Mouse (Mus musculus): ENCODE data around the gene Tnfrsf19. TPM values are rescaled to one million over a fixed set of nuclear protein-coding genes. Genes with fewer than 3 reads are reported as not detected.

Tnfrsf19 gene
- polyA plus RNA-seq (2016; fragmentation: Nextera tagmentation; extraction: Ambion mirVana), result 28.4 and 28.9 TPM in 2 replicates

DNA sequence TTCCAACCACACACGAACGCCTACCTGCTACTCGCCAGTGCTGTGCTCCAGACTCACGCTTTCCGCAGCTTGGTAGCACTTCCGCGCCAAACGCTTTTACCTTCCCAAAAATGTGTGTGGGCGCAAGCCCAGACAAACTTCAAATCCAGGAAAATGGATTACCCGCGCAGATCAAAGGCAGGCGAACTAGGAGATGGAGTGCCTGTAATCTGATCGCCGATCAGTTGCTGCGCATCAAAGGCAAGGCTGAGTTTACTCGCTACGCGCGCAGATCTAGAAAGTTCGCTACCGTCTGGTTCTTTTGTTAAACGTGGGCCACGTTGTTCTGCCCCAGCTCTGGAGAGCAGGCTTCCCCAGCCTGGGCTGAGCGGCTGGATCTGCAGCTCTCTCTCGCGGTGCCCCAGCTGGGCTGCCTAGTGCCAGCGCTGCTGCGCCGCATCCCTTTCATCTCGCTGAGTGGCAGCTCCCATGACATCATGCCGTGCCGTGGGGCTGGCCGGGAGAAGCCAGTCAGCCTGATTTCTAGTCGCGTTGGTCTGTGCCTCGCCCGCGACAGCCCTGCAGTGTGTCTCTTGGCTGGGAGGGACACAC, at the start of gene Tnfrsf19:
TSS of gene Tnfrsf19 (minus strand) at position 400 of the 591 bp plus-strand sequence.
- under 1% methylated on average over 38 of the region's 38 CpGs for WGBS
- Histone ChIP-seq H3K36me3 (no peaks in the 10 kb centered on the region), H3K27me3 (replicated peaks) (0 out of 2 replicates have a peak, but pooled peaks cover 3% of the 10 kb centered on the region), H3K9ac (peak within 1 kb of the TSS; percentile 78), H3K9me3 (replicated peaks) (no peaks in the 10 kb centered on the region), H3K4me1 (replicated peaks) (peaks cover 24% of the 10 kb centered on the region), H3K4me3 (peak within 1 kb of the TSS; percentile 61), H3K4me2 (peak within 1 kb of the TSS; percentile 79), H3K27ac (ENCODE audit: poor library complexity, severe bottlenecking) (peak within 1 kb of the TSS; percentile 84)
- ATAC-seq (ENCODE audit: insufficient number of reproducible peaks, low FRiP score), result peak; percentile 86

GRCm38 (mm10) chr14:61092073-61092472, 45.8 kb upstream of the Tnfrsf19 start:
- 84% methylated on average over 3 of the region's 3 CpGs for WGBS

GRCm38 (mm10) chr14:61090955-61091354, 44.7 kb upstream of the Tnfrsf19 start:
- Histone ChIP-seq H3K4me2 (no peak overlapping the region), H3K4me1 (replicated peaks) (no peaks in the 10 kb centered on the region), H3K27ac (ENCODE audit: poor library complexity, severe bottlenecking) (no peak overlapping the region), H3K9me3 (replicated peaks) (no peaks in the 10 kb centered on the region), H3K4me3 (no peak overlapping the region), H3K36me3 (no peaks in the 10 kb centered on the region), H3K9ac (no peak overlapping the region), H3K27me3 (replicated peaks) (no peaks in the 10 kb centered on the region)
- 81% methylated on average over 5 of the region's 5 CpGs for WGBS
- ATAC-seq (ENCODE audit: insufficient number of reproducible peaks, low FRiP score), result no peak

More at GRCm38 (mm10) chr14:61092073-61092472, 45.8 kb upstream of the Tnfrsf19 start:
- Histone ChIP-seq H3K36me3 (no peaks in the 10 kb centered on the region), H3K4me1 (replicated peaks) (no peaks in the 10 kb centered on the region), H3K4me3 (no peak overlapping the region), H3K9ac (no peak overlapping the region), H3K4me2 (no peak overlapping the region), H3K27ac (ENCODE audit: poor library complexity, severe bottlenecking) (no peak overlapping the region), H3K27me3 (replicated peaks) (no peaks in the 10 kb centered on the region), H3K9me3 (replicated peaks) (0 out of 2 replicates have a peak, but pooled peaks cover 2% of the 10 kb centered on the region)
- no peak for ATAC-seq (ENCODE audit: insufficient number of reproducible peaks, low FRiP score)

DNA sequence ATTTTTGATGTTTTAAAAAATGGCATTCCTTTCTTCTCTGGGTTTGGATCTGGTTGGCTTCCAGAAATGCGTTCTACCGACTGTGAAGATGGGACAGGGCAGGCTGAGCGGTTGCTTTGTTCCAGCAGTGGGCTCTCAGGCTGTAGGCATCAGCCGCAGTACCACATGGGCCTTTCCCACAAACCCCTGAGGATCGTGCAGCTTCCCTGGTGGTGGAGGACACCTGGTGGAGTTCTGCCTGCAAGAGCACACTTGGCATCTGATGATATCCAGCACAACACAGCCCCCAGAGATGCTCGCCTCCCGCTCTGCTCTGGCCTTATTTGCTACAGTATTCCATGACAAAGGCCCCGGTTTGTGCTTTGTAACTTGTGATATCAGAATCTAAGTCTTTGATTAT, 41.9 kb upstream of the Tnfrsf19 start:
- 58% methylated on average over 8 of the region's 8 CpGs for WGBS
- ATAC-seq (ENCODE audit: insufficient number of reproducible peaks, low FRiP score), result no peak
- Histone ChIP-seq H3K27ac (ENCODE audit: poor library complexity, severe bottlenecking) (no peak overlapping the region), H3K4me3 (no peak overlapping the region), H3K36me3 (no peaks in the 10 kb centered on the region), H3K9me3 (replicated peaks) (no peaks in the 10 kb centered on the region), H3K27me3 (replicated peaks) (no peaks in the 10 kb centered on the region), H3K4me2 (no peak overlapping the region), H3K4me1 (replicated peaks) (no peaks in the 10 kb centered on the region), H3K9ac (no peak overlapping the region)

GRCm38 (mm10) chr14:61085325-61085724, 39.0 kb upstream of the Tnfrsf19 start:
- no peaks in the 10 kb centered on the region for H3K9me3 ChIP-seq (replicated peaks)
- H3K36me3 ChIP-seq, result no peaks in the 10 kb centered on the region
- no peak for ATAC-seq (ENCODE audit: insufficient number of reproducible peaks, low FRiP score)
- WGBS, result 51% methylated on average over 3 of the region's 3 CpGs
- no peak overlapping the region for H3K9ac ChIP-seq
- H3K4me2 ChIP-seq, result no peak overlapping the region
- no peaks in the 10 kb centered on the region for H3K27me3 ChIP-seq (replicated peaks)
- no peak overlapping the region for H3K27ac ChIP-seq (ENCODE audit: poor library complexity, severe bottlenecking)
- no peak overlapping the region for H3K4me3 ChIP-seq
- H3K4me1 ChIP-seq (replicated peaks), result peaks cover 9% of the 10 kb centered on the region

DNA sequence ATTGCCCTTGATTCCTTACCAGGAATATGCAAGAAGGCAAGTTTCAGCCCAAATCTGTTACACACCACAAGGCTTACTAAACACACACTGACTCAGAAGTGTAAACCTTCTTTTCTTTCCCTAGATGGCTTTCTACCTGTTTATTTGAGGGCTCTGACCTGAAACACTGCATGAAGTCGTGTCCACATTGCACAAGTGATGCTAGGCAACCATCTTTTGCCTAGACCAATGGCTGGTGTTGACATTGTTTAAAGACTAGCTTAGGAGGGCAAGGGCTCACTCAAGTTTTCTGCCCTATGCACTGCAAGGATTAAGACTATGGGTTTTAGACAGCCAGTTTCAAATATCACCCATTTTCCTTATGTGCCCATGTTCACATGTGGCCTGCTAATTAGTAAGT, 23.3 kb upstream of the Tnfrsf19 start:
- Histone ChIP-seq H3K4me2 (no peak overlapping the region), H3K27me3 (replicated peaks) (no peaks in the 10 kb centered on the region), H3K36me3 (no peaks in the 10 kb centered on the region), H3K9me3 (replicated peaks) (no peaks in the 10 kb centered on the region), H3K9ac (no peak overlapping the region), H3K4me3 (no peak overlapping the region), H3K27ac (ENCODE audit: poor library complexity, severe bottlenecking) (no peak overlapping the region), H3K4me1 (replicated peaks) (0 out of 2 replicates have a peak, but pooled peaks cover 2% of the 10 kb centered on the region)
- ATAC-seq (ENCODE audit: insufficient number of reproducible peaks, low FRiP score), result no peak
- WGBS, result 82% methylated on average over 1 of the region's 1 CpGs

- Histone ChIP-seq H3K36me3 (no peaks in the 10 kb centered on the region), H3K27ac (ENCODE audit: poor library complexity, severe bottlenecking) (no peak overlapping the region), H3K9me3 (replicated peaks) (no peaks in the 10 kb centered on the region), H3K4me3 (no peak overlapping the region), H3K4me2 (no peak overlapping the region), H3K4me1 (replicated peaks) (peaks cover 16% of the 10 kb centered on the region; the same call in 1 of the 2 replicates), H3K27me3 (replicated peaks) (0 out of 2 replicates have a peak, but pooled peaks cover 5% of the 10 kb centered on the region), H3K9ac (no peak overlapping the region)
- WGBS, result 57% methylated on average over 3 of the region's 3 CpGs
- ATAC-seq (ENCODE audit: insufficient number of reproducible peaks, low FRiP score), result no peak
Measured at GRCm38 (mm10) chr14:61061729-61062128, 15.4 kb upstream of the Tnfrsf19 start.

DNA sequence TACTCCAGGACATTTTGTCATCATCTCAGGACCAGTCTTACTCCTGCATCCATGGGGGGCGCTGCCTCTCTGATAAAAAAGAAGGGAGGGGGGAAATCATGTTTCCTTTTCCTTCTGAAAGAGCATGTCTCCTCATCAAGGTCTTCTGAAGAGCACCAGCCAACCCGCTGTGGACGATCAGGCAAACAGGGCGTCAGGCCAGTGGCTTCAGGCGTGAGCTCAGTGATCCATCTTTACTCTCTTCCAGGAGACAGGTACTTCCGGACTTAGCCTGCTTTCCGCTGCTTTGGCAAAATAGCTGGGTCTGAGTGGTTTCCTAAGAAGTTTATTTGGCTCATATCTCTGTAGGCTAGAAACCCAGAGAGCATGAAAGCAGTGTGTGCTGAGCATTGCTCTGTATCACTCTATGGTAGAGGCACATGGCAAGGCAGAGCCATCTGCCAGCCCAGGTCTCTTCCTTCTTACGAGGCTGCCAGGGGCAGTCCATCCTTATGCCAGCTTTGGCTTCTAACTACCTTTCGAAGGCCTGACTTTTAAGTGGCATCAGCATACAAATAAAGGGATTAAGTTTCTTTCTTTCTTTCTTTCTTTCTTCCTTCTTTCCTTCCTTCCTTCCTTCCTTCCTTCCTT, 13.1 kb upstream of the Tnfrsf19 start:
- ATAC-seq (ENCODE audit: insufficient number of reproducible peaks, low FRiP score), result no peak
- H3K4me1 ChIP-seq (replicated peaks), result peaks cover 29% of the 10 kb centered on the region
- no peak overlapping the region for H3K4me3 ChIP-seq
- no peak overlapping the region for H3K4me2 ChIP-seq
- no peaks in the 10 kb centered on the region for H3K9me3 ChIP-seq (replicated peaks)
- WGBS, result 80% methylated on average over 9 of the region's 9 CpGs
- 0 out of 2 replicates have a peak, but pooled peaks cover 5% of the 10 kb centered on the region for H3K27me3 ChIP-seq (replicated peaks)
- no peak overlapping the region for H3K9ac ChIP-seq
- H3K27ac ChIP-seq (ENCODE audit: poor library complexity, severe bottlenecking), result no peak overlapping the region
- H3K36me3 ChIP-seq, result no peaks in the 10 kb centered on the region

- peak overlapping the region; percentile 43 for H3K4me3 ChIP-seq
- no peak overlapping the region for H3K27ac ChIP-seq (ENCODE audit: poor library complexity, severe bottlenecking)
- peak overlapping the region; percentile 81 for H3K4me2 ChIP-seq
- peaks cover 23% of the 10 kb centered on the region for H3K4me1 ChIP-seq (replicated peaks)
- peak overlapping the region; percentile 53; the same call in 1 of the 2 replicates for H3K9ac ChIP-seq
- 0 out of 2 replicates have a peak, but pooled peaks cover 5% of the 10 kb centered on the region for H3K27me3 ChIP-seq (replicated peaks)
- no peak for ATAC-seq (ENCODE audit: insufficient number of reproducible peaks, low FRiP score)
- no peaks in the 10 kb centered on the region; the same call in 1 of the 2 replicates for H3K9me3 ChIP-seq (replicated peaks)
- no peaks in the 10 kb centered on the region for H3K36me3 ChIP-seq
- WGBS, result 3% methylated on average over 11 of the region's 11 CpGs
Measured at GRCm38 (mm10) chr14:61056962-61057361, 10.7 kb upstream of the Tnfrsf19 start.

DNA sequence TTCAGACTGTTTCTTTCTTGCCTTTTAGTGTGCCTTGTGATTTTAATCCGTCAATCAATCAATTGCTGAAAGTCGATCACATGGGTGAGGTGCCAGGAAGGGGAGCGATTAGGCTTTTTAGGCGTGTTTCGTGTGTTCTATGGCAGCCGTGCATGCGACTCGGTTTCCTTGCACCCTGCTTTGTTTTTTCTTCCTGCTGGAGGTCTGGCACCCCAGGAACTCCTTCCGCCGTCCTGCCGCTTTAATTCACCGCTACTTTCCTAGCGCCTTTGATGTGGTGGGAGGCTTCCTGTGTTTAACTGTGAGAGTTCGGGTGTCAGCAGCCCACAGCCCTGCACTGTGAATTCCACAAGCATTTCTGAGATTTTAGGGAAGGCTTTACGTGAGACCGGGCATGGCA, 10.2 kb upstream of the Tnfrsf19 start:
- Histone ChIP-seq H3K4me3 (peak overlapping the region; percentile 43), H3K9me3 (replicated peaks) (no peaks in the 10 kb centered on the region; the same call in 1 of the 2 replicates), H3K27ac (ENCODE audit: poor library complexity, severe bottlenecking) (no peak overlapping the region), H3K4me2 (peak overlapping the region; percentile 81), H3K9ac (peak overlapping the region; percentile 53; the same call in 1 of the 2 replicates), H3K36me3 (no peaks in the 10 kb centered on the region), H3K4me1 (replicated peaks) (peaks cover 23% of the 10 kb centered on the region), H3K27me3 (replicated peaks) (0 out of 2 replicates have a peak, but pooled peaks cover 5% of the 10 kb centered on the region)
- under 1% methylated on average over 16 of the region's 16 CpGs for WGBS
- no peak for ATAC-seq (ENCODE audit: insufficient number of reproducible peaks, low FRiP score)

DNA sequence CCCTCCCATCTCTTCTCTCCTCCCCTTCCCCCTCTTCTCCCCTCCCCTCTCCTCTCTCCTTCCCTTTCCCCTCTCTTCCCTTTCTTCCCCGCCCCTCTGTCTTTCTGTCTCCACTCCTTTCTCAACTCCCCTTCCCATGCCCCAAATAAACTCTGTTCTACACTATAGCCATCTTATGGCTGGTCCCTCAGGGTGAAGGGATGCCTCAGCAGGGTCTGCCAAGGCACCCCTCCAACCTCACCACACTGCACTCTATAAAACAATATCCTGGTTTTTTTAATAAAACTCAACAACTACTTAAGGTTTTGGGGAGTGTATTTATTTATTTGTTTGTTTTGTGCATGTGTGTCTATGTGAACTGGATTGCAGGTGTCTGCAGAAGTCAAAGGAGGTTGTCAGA, 9.6 kb upstream of the Tnfrsf19 start:
- WGBS, result 79% methylated on average over 1 of the region's 1 CpGs
- H3K9me3 ChIP-seq (replicated peaks), result no peaks in the 10 kb centered on the region; the same call in 1 of the 2 replicates
- peaks cover 23% of the 10 kb centered on the region for H3K4me1 ChIP-seq (replicated peaks)
- no peak for ATAC-seq (ENCODE audit: insufficient number of reproducible peaks, low FRiP score)
- 0 out of 2 replicates have a peak, but pooled peaks cover 7% of the 10 kb centered on the region for H3K27me3 ChIP-seq (replicated peaks)
- peak overlapping the region; percentile 81 for H3K4me2 ChIP-seq
- H3K9ac ChIP-seq, result no peak overlapping the region
- H3K36me3 ChIP-seq, result no peaks in the 10 kb centered on the region
- peak overlapping the region; percentile 43; the same call in 1 of the 2 replicates for H3K4me3 ChIP-seq
- H3K27ac ChIP-seq (ENCODE audit: poor library complexity, severe bottlenecking), result no peak overlapping the region

All from heart, embryonic 12.5 days (tissue).